Mouse (Mus musculus) large intestine, adult 2 months (tissue): Measurements from ENCODE around the gene Kcnj14. TPM values are rescaled to one million over a fixed set of nuclear protein-coding genes. Genes with fewer than 3 reads are reported as not detected.
A peak's percentile ranks its signal among the peaks of the same experiment; 100 is the strongest.

Source experiments
- DNase-seq: peaks from one replicate; pipeline ENCODE4 v3.0.0-alpha.2; 2012; ENCODE audit warnings: low read depth, low spot score
- WGBS: fragments of 180-500 bp; shearing (Covaris S2); methylation state at CpG from one replicate; pipeline ENCODE4 v1.1.7; 2018; 5-methylcytosine and 5-hydroxymethylcytosine counted together
- polyA plus RNA-seq: library from polyadenylated mRNA; depleted of rRNA; stranded (reverse); fragments of >200 nt; gene quantifications from 2 replicates; pipeline ENCODE4 v1.2.3, GENCODE M21; 2012; rRNA removed

Gene Kcnj14
- 0.33 and 0.48 TPM in 2 replicates for polyA plus RNA-seq

- WGBS, result 77% methylated on average over 7 of the region's 7 CpGs
- no peak for DNase-seq
These were observed at the start of gene Kcnj14 for GRCm38 (mm10) chr7:45824598-45824997. TSS of gene Kcnj14 (minus strand) at chr7:45824782.

- peak; percentile 25 for DNase-seq
- 1% methylated on average over 28 of the region's 28 CpGs for WGBS
These were observed 48.7 kb upstream of the Kcnj14 start for GRCm38 (mm10) chr7:45873061-45873947.

- WGBS, result under 1% methylated on average over 18 of the region's 18 CpGs
- DNase-seq, result peak; percentile 44
These were observed 48.0 kb upstream of the Kcnj14 start, which contains the start of gene Kdelr1 for GRCm38 (mm10) chr7:45872624-45873023. TSS of gene Kdelr1 (plus strand) at chr7:45872772.

GRCm38 (mm10) chr7:45870282-45871058, 45.9 kb upstream of the Kcnj14 start:
- WGBS, result 6% methylated on average over 30 of the region's 30 CpGs
- DNase-seq, result no peak

GRCm38 (mm10) chr7:45869787-45870186, 45.2 kb upstream of the Kcnj14 start:
- 8% methylated on average over 14 of the region's 14 CpGs for WGBS

GRCm38 (mm10) chr7:45869107-45869670, 44.6 kb upstream of the Kcnj14 start:
- WGBS, result 34% methylated on average over 8 of the region's 8 CpGs

More at GRCm38 (mm10) chr7:45869787-45870186, 45.2 kb upstream of the Kcnj14 start:
- DNase-seq, result no peak

GRCm38 (mm10) chr7:45867871-45868270, 43.3 kb upstream of the Kcnj14 start:
- WGBS, result 77% methylated on average over 2 of the region's 2 CpGs
- no peak for DNase-seq

More at GRCm38 (mm10) chr7:45869107-45869670, 44.6 kb upstream of the Kcnj14 start:
- DNase-seq, result no peak

- DNase-seq, result peak; percentile 50
- under 1% methylated on average over 117 of the region's 117 CpGs for WGBS
These were observed 41.6 kb upstream of the Kcnj14 start for GRCm38 (mm10) chr7:45865925-45866910.

GRCm38 (mm10) chr7:45864435-45864834, 39.9 kb upstream of the Kcnj14 start:
- no peak for DNase-seq
- WGBS, result 62% methylated on average over 3 of the region's 3 CpGs

GRCm38 (mm10) chr7:45862804-45863203, 38.2 kb upstream of the Kcnj14 start:
- DNase-seq, result no peak
- 83% methylated on average over 7 of the region's 7 CpGs for WGBS

GRCm38 (mm10) chr7:45859008-45859407, 34.4 kb upstream of the Kcnj14 start:
- WGBS, result 33% methylated on average over 4 of the region's 4 CpGs
- DNase-seq, result no peak

GRCm38 (mm10) chr7:45856950-45857901, 32.6 kb upstream of the Kcnj14 start:
- 18% methylated on average over 30 of the region's 30 CpGs for WGBS
- DNase-seq, result no peak

- 79% methylated on average over 12 of the region's 12 CpGs for WGBS
- no peak for DNase-seq
These were observed 28.5 kb upstream of the Kcnj14 start for GRCm38 (mm10) chr7:45853089-45853488.

- WGBS, result 76% methylated on average over 3 of the region's 3 CpGs
- DNase-seq, result no peak
These were observed 26.1 kb upstream of the Kcnj14 start for GRCm38 (mm10) chr7:45850661-45851060.

- DNase-seq, result no peak
- WGBS, result 22% methylated on average over 6 of the region's 6 CpGs
These were observed 24.0 kb upstream of the Kcnj14 start for GRCm38 (mm10) chr7:45848447-45849027.

GRCm38 (mm10) chr7:45842950-45843744, 18.6 kb upstream of the Kcnj14 start:
- 86% methylated on average over 10 of the region's 10 CpGs for WGBS

GRCm38 (mm10) chr7:45833924-45834323, 9.3 kb upstream of the Kcnj14 start:
- DNase-seq, result no peak
- WGBS, result 11% methylated on average over 31 of the region's 31 CpGs

More at GRCm38 (mm10) chr7:45842950-45843744, 18.6 kb upstream of the Kcnj14 start:
- DNase-seq, result no peak
